Mouse (Mus musculus) E14TG2a.4 (cell line): Measurements from ENCODE around the gene Mdm2.
"Not testable (repeated sequence)": the region's sequence is repeated elsewhere in the genome, so short reads cannot be mapped to it uniquely, and the experiment has no call there.

Source experiments
- H3K27me3 ChIP-seq: 2 replicates; pipeline ENCODE4 v1.6.1; 2014; ENCODE audit warnings: low read length, control low read depth; ENCODE audit not compliant: insufficient read depth
- H3K36me3 ChIP-seq: 2 replicates; pipeline ENCODE4 v1.6.1; 2014; ENCODE audit warnings: low read length, control low read depth; ENCODE audit not compliant: insufficient read depth
- H3K4me1 ChIP-seq: replicated peaks from 2 replicates; pipeline ENCODE4 v1.6.1; 2014; ENCODE audit warnings: low read depth, low read length, control low read depth
- H3K4me3 ChIP-seq: replicated peaks from 2 replicates; pipeline ENCODE4 v1.5.1; 2014; ENCODE audit warnings: mild to moderate bottlenecking, low read length
- H3K9me3 ChIP-seq: 2 replicates; pipeline ENCODE4 v1.6.1; 2014; ENCODE audit warnings: low read length, control low read depth
- CTCF ChIP-seq: conservative IDR thresholded peaks from 2 replicates; pipeline ENCODE4 v1.5.1; 2014; ENCODE audit warnings: low read length
- NANOG ChIP-seq: IDR thresholded peaks from 2 replicates; pipeline ENCODE4 v1.6.1; 2014; ENCODE audit warnings: borderline replicate concordance, low read length, mixed read lengths
- POU5F1 ChIP-seq: IDR thresholded peaks from 2 replicates; pipeline ENCODE4 v1.6.1; 2014; ENCODE audit warnings: low read length, borderline replicate concordance

Gene Mdm2

GRCm38 (mm10) chr10:117706440-117706839, 4.1 kb downstream of the Mdm2 start:
- H3K4me1 ChIP-seq, result peaks cover 70% of the 10 kb centered on the region
- peaks cover 75% of the 10 kb centered on the region for H3K36me3 ChIP-seq
- H3K4me3 ChIP-seq, result peak overlapping the region; percentile 98
- no peaks in the 10 kb centered on the region for H3K27me3 ChIP-seq
- TF ChIP-seq NANOG (no peak), CTCF (no peak), POU5F1 (no peak)
- no peaks in the 10 kb centered on the region for H3K9me3 ChIP-seq

GRCm38 (mm10) chr10:117705806-117706205, 4.8 kb downstream of the Mdm2 start:
- Histone ChIP-seq H3K27me3 (no peaks in the 10 kb centered on the region), H3K9me3 (no peaks in the 10 kb centered on the region), H3K36me3 (peaks cover 82% of the 10 kb centered on the region), H3K4me3 (no peak overlapping the region), H3K4me1 (peaks cover 68% of the 10 kb centered on the region)
- TF ChIP-seq POU5F1 (no peak), NANOG (no peak), CTCF (no peak)

- H3K9me3 ChIP-seq, result no peaks in the 10 kb centered on the region
- H3K36me3 ChIP-seq, result peaks cover 90% of the 10 kb centered on the region
- no peak overlapping the region for H3K4me3 ChIP-seq
- peaks cover 68% of the 10 kb centered on the region for H3K4me1 ChIP-seq
- no peak for TF ChIP-seq NANOG
- H3K27me3 ChIP-seq, result no peaks in the 10 kb centered on the region
Observed at GRCm38 (mm10) chr10:117704964-117705335, 5.6 kb downstream of the Mdm2 start.

- H3K36me3 ChIP-seq, result peaks cover 94% of the 10 kb centered on the region
- H3K9me3 ChIP-seq, H3K4me3 ChIP-seq, H3K27me3 ChIP-seq: not testable (repeated sequence)
- H3K4me1 ChIP-seq, result peaks cover 70% of the 10 kb centered on the region
Observed at GRCm38 (mm10) chr10:117704314-117704963, 6.1 kb downstream of the Mdm2 start.

- TF ChIP-seq POU5F1, result no peak
- no peak for TF ChIP-seq CTCF
- TF ChIP-seq NANOG, result peak; percentile 54; the same call in 1 of the 2 replicates
- H3K4me1 ChIP-seq, result peaks cover 67% of the 10 kb centered on the region
- no peaks in the 10 kb centered on the region for H3K9me3 ChIP-seq
- H3K4me3 ChIP-seq, result no peak overlapping the region
- H3K36me3 ChIP-seq, result peaks cover 96% of the 10 kb centered on the region
- no peaks in the 10 kb centered on the region for H3K27me3 ChIP-seq
Observed at GRCm38 (mm10) chr10:117703506-117703905, 7.1 kb downstream of the Mdm2 start.

GRCm38 (mm10) chr10:117702024-117702833, 8.3 kb downstream of the Mdm2 start:
- Histone ChIP-seq H3K9me3 (no peaks in the 10 kb centered on the region), H3K4me3 (no peak overlapping the region), H3K4me1 (peaks cover 67% of the 10 kb centered on the region), H3K36me3 (peaks cover 99% of the 10 kb centered on the region), H3K27me3 (no peaks in the 10 kb centered on the region)
- no peak for TF ChIP-seq NANOG
- no peak for TF ChIP-seq POU5F1
- TF ChIP-seq CTCF, result no peak

- TF ChIP-seq CTCF (no peak), POU5F1 (no peak), NANOG (no peak)
- peaks cover 99% of the 10 kb centered on the region for H3K36me3 ChIP-seq
- H3K4me1 ChIP-seq, result peaks cover 59% of the 10 kb centered on the region
- no peaks in the 10 kb centered on the region for H3K27me3 ChIP-seq
- no peak overlapping the region for H3K4me3 ChIP-seq
- no peaks in the 10 kb centered on the region for H3K9me3 ChIP-seq
Observed at GRCm38 (mm10) chr10:117701034-117701829, 9.3 kb downstream of the Mdm2 start.

GRCm38 (mm10) chr10:117700450-117700849, 10.1 kb downstream of the Mdm2 start:
- Histone ChIP-seq H3K36me3 (peaks cover 100% of the 10 kb centered on the region), H3K27me3 (no peaks in the 10 kb centered on the region), H3K4me3 (no peak overlapping the region), H3K9me3 (no peaks in the 10 kb centered on the region), H3K4me1 (peaks cover 53% of the 10 kb centered on the region)
- TF ChIP-seq CTCF, result no peak
- TF ChIP-seq POU5F1, result no peak
- no peak for TF ChIP-seq NANOG
